Mouse (Mus musculus): Measurements from ENCODE around the gene Tsen54.

DNA sequence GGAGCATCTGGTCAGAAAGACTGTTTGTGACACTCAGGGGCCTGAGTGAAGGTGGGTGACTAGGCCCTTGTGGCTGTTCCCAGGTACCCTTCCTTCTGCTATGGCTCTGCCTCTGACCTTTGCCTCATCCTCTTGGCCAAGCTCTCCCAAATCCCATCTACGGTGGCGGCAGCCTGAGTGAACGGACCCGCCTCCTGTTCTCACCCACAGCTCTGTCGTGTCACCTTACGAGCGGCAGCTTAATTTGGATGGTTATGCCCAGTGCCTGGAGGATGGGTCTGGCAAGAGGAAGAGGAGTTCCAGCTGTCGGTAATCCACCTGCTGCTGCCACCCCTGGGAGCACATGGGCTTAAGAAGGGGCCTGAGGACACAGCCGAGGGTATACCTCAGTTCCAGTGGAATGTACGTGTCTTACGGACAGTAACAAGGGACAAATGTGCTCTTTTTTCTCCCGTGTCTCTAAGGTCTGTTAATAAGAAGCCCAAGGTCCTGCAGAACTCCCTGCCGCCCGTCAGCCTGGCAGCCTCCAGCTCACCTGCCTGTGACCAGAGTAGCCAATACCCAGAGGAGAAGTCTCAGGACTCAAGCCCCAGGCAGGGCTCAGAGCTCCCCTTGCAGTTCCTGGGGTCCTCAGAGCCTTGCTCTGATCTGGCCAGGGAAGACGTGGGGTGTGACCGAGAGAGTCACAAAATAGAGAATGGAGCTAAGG, 5.5 kb downstream of the Tsen54 start:
- no peak for TF ChIP-seq CTCF (IDR thresholded peaks at IDR 0.05; ENCODE audit: low read depth)
- TF ChIP-seq EP300 (IDR thresholded peaks at IDR 0.05; ENCODE audit: low read depth): no peak
